Mouse (Mus musculus) embryonic facial prominence, embryonic 11.5 days (tissue): ENCODE measurements around the gene Pla2g2d. TPM values are rescaled to one million over a fixed set of nuclear protein-coding genes. Genes with fewer than 3 reads are reported as not detected.

Experiments used
- ATAC-seq: fragments of 200-750 bp; cut with Nextera tagmentation; replicated peaks from 2 replicates; pipeline ENCODE4 v1.8.0; 2017; ENCODE audit warnings: low read depth; ENCODE audit not compliant: insufficient number of reproducible peaks, low FRiP score, low TSS enrichment
- DNase-seq: peaks from one replicate; pipeline ENCODE4 v3.0.0-alpha.2; 2015; ENCODE audit warnings: low spot score
- H3K27ac ChIP-seq: fragments of 300-500 bp; sonication (generic); replicated peaks from 2 replicates; pipeline ENCODE4 v1.5.1; 2014; ENCODE audit warnings: mild to moderate bottlenecking, low read depth, low read length, control low read depth
- H3K27me3 ChIP-seq: fragments of 300-500 bp; sonication (generic); 2 replicates; pipeline ENCODE4 v1.6.1; 2014; ENCODE audit warnings: mild to moderate bottlenecking, low read length, moderate library complexity, mixed read lengths; ENCODE audit not compliant: control insufficient read depth, insufficient read depth
- H3K36me3 ChIP-seq: fragments of 300-500 bp; sonication (generic); replicated peaks from 2 replicates; pipeline ENCODE4 v1.6.1; 2014; ENCODE audit warnings: low read depth, mild to moderate bottlenecking, low read length, moderate library complexity, mixed read lengths; ENCODE audit not compliant: control insufficient read depth, insufficient read depth
- H3K4me1 ChIP-seq: fragments of 300-500 bp; sonication (generic); 2 replicates; pipeline ENCODE4 v1.6.1; 2014; ENCODE audit warnings: low read length, mixed read lengths; ENCODE audit not compliant: control insufficient read depth, insufficient read depth
- H3K4me2 ChIP-seq: fragments of 300-500 bp; sonication (generic); 2 replicates; pipeline ENCODE4 v1.6.1; 2014; ENCODE audit warnings: low read depth, mild to moderate bottlenecking, control low read depth, low read length, moderate library complexity
- H3K4me3 ChIP-seq: fragments of 300-500 bp; sonication (generic); 2 replicates; pipeline ENCODE4 v1.5.1; 2014; ENCODE audit warnings: low read depth, low read length, control low read depth
- H3K9ac ChIP-seq: fragments of 300-500 bp; sonication (generic); replicated peaks from 2 replicates; pipeline ENCODE4 v1.6.1; 2014; ENCODE audit warnings: mild to moderate bottlenecking, control low read depth, low read length
- H3K9me3 ChIP-seq: fragments of 300-500 bp; sonication (generic); replicated peaks from 2 replicates; pipeline ENCODE4 v1.6.1; 2016; ENCODE audit warnings: mild to moderate bottlenecking, low read length, inconsistent platforms, mixed read lengths; ENCODE audit not compliant: control insufficient read depth
- WGBS: fragments of 180-500 bp; shearing (Covaris S2); extraction: QIAGEN DNeasy Blood & Tissue Kit; methylation state at CpG from one replicate; pipeline ENCODE4 v1.1.7; 2014; 5-methylcytosine and 5-hydroxymethylcytosine counted together
- polyA plus RNA-seq: library from polyadenylated mRNA; unstranded; fragments of >200 nt; fragmentation: Nextera tagmentation; extraction: Ambion mirVana; gene quantifications from 2 replicates; pipeline ENCODE4 v1.2.1, GENCODE M21; 2014

Gene Pla2g2d
- polyA plus RNA-seq, 1 experiment from 2014 or later: 0.43 TPM

- no peak within 1 kb of the TSS for H3K27ac ChIP-seq
- 75% methylated on average over 8 of the region's 8 CpGs for WGBS
- H3K4me2 ChIP-seq: no peak within 1 kb of the TSS
- no peaks in the 10 kb centered on the region for H3K4me1 ChIP-seq
- H3K4me3 ChIP-seq: no peak within 1 kb of the TSS
- no peak within 1 kb of the TSS; the same call in 1 of the 2 replicates for H3K9ac ChIP-seq
- no peaks in the 10 kb centered on the region for H3K9me3 ChIP-seq
- ATAC-seq: no peak
- no peaks in the 10 kb centered on the region for H3K27me3 ChIP-seq
- H3K36me3 ChIP-seq: no peaks in the 10 kb centered on the region
- DNase-seq: no peak
These were observed 18.1 kb upstream of the Pla2g2d start, which contains the start of gene Pla2g2f for GRCm38 (mm10) chr4:138757416-138757815. Gene Pla2g2f (minus strand): TSS chr4:138757626.

- Histone ChIP-seq H3K9me3 (no peaks in the 10 kb centered on the region), H3K9ac (no peak overlapping the region), H3K27me3 (no peaks in the 10 kb centered on the region), H3K36me3 (no peaks in the 10 kb centered on the region), H3K4me2 (no peak overlapping the region), H3K4me3 (no peak overlapping the region), H3K4me1 (no peaks in the 10 kb centered on the region), H3K27ac (no peak overlapping the region)
- DNase-seq (no peak), ATAC-seq (no peak)
- 77% methylated on average over 9 of the region's 9 CpGs for WGBS
These were observed 13.3 kb upstream of the Pla2g2d start for GRCm38 (mm10) chr4:138762266-138762665.

GRCm38 (mm10) chr4:138771970-138772369 is 3.6 kb upstream of the Pla2g2d start:
- H3K4me2 ChIP-seq: no peak overlapping the region
- ATAC-seq (no peak), DNase-seq (no peak)
- H3K9me3 ChIP-seq: no peaks in the 10 kb centered on the region
- H3K4me1 ChIP-seq: no peaks in the 10 kb centered on the region
- no peaks in the 10 kb centered on the region for H3K27me3 ChIP-seq
- no peak overlapping the region for H3K4me3 ChIP-seq
- H3K9ac ChIP-seq: no peak overlapping the region
- WGBS: 84% methylated on average over 10 of the region's 10 CpGs
- H3K36me3 ChIP-seq: no peaks in the 10 kb centered on the region
- H3K27ac ChIP-seq: no peak overlapping the region

GRCm38 (mm10) chr4:138772386-138772785 is 3.1 kb upstream of the Pla2g2d start:
- no peaks in the 10 kb centered on the region for H3K27me3 ChIP-seq
- H3K9ac ChIP-seq: no peak overlapping the region
- H3K4me2 ChIP-seq: no peak overlapping the region
- DNase-seq (no peak), ATAC-seq (no peak)
- no peaks in the 10 kb centered on the region for H3K36me3 ChIP-seq
- H3K27ac ChIP-seq: no peak overlapping the region
- WGBS: 83% methylated on average over 5 of the region's 5 CpGs
- H3K4me3 ChIP-seq: no peak overlapping the region
- no peaks in the 10 kb centered on the region for H3K9me3 ChIP-seq
- no peaks in the 10 kb centered on the region for H3K4me1 ChIP-seq

- H3K9me3 ChIP-seq: no peaks in the 10 kb centered on the region
These were observed 2.2 kb downstream of the Pla2g2d start for GRCm38 (mm10) chr4:138777417-138778407.

GRCm38 (mm10) chr4:138780300-138780699 is 4.8 kb downstream of the Pla2g2d start:
- no peaks in the 10 kb centered on the region for H3K4me1 ChIP-seq
- H3K36me3 ChIP-seq: no peaks in the 10 kb centered on the region
- H3K27ac ChIP-seq: no peak overlapping the region
- H3K4me3 ChIP-seq: no peak overlapping the region
- no peak for ATAC-seq
- no peak for DNase-seq
- no peaks in the 10 kb centered on the region for H3K9me3 ChIP-seq
- H3K4me2 ChIP-seq: no peak overlapping the region
- H3K9ac ChIP-seq: no peak overlapping the region
- WGBS: 89% methylated on average over 5 of the region's 5 CpGs
- no peaks in the 10 kb centered on the region for H3K27me3 ChIP-seq

More at GRCm38 (mm10) chr4:138777417-138778407, 2.2 kb downstream of the Pla2g2d start:
- ATAC-seq (no peak), DNase-seq (peak; percentile 12)
- Histone ChIP-seq H3K4me1 (no peaks in the 10 kb centered on the region), H3K9ac (no peak overlapping the region), H3K27ac (no peak overlapping the region), H3K36me3 (no peaks in the 10 kb centered on the region), H3K27me3 (no peaks in the 10 kb centered on the region), H3K4me2 (no peak overlapping the region), H3K4me3 (no peak overlapping the region)
- WGBS: 41% methylated on average over 20 of the region's 20 CpGs

GRCm38 (mm10) chr4:138782098-138782497 is 6.6 kb downstream of the Pla2g2d start:
- 81% methylated on average over 6 of the region's 6 CpGs for WGBS
- ATAC-seq: no peak
- H3K4me3 ChIP-seq: no peak overlapping the region

GRCm38 (mm10) chr4:138785721-138786120 is 10.2 kb downstream of the Pla2g2d start:
- H3K4me3 ChIP-seq: no peak overlapping the region
- no peak for ATAC-seq
- WGBS: 65% methylated on average over 4 of the region's 4 CpGs

More at GRCm38 (mm10) chr4:138782098-138782497, 6.6 kb downstream of the Pla2g2d start:
- Histone ChIP-seq H3K36me3 (no peaks in the 10 kb centered on the region), H3K4me2 (no peak overlapping the region), H3K9ac (no peak overlapping the region), H3K27ac (no peak overlapping the region), H3K9me3 (no peaks in the 10 kb centered on the region), H3K4me1 (no peaks in the 10 kb centered on the region), H3K27me3 (no peaks in the 10 kb centered on the region)
- no peak for DNase-seq

More at GRCm38 (mm10) chr4:138785721-138786120, 10.2 kb downstream of the Pla2g2d start:
- Histone ChIP-seq H3K27me3 (no peaks in the 10 kb centered on the region), H3K27ac (no peak overlapping the region), H3K36me3 (no peaks in the 10 kb centered on the region), H3K4me2 (no peak overlapping the region), H3K4me1 (no peaks in the 10 kb centered on the region), H3K9me3 (no peaks in the 10 kb centered on the region), H3K9ac (no peak overlapping the region)
- DNase-seq: no peak
